ENCODE assay signal across 11 mouse cellular contexts in genomic region chr13:43300366-43300765, GRCm38 (mm10). TPM values are rescaled to one million over a fixed set of nuclear protein-coding genes. Genes with fewer than 3 reads are reported as not detected.
DNase-seq lines count a peak whose midpoint lies in the region; ATAC-seq and TF ChIP-seq lines count a peak whose summit lies in the region.
"Had no signal": no experiment of that assay in that cellular context is flagged by ENCODE, and none has a peak within 500 bp of the region (broad histone marks: within the 10 kb centered on the region; RNA-seq: fewer than 3 reads in every experiment).

No protein-coding gene starts in this region.

- no peaks in the 10 kb centered on the region for H3K36me3 ChIP-seq in heart, embryonic 15.5 days
- H3K36me3 ChIP-seq in liver, postnatal 0 days (replicated peaks; ENCODE audit: insufficient read depth, low read length) = 0 out of 2 replicates have a peak, but pooled peaks cover 3% of the 10 kb centered on the region
- H3K36me3 ChIP-seq: embryonic facial prominence, embryonic 12.5 days had no signal

- 59% methylated on average over 5 of the region's 5 CpGs for WGBS in heart, embryonic 15.5 days
- 53% methylated on average over 5 of the region's 5 CpGs for WGBS in liver, postnatal 0 days (ENCODE audit: insufficient replicate concordance)

- peak overlapping the region; percentile 15; the same call in 1 of the 2 replicates for H3K4me3 ChIP-seq in heart, embryonic 15.5 days
- H3K4me3 ChIP-seq in liver, postnatal 0 days (ENCODE audit: low read depth, low read length) = peak overlapping the region; percentile 76; the same call in 1 of the 2 replicates
- H3K4me3 ChIP-seq: embryonic facial prominence, embryonic 12.5 days had no signal

- no peaks in the 10 kb centered on the region for H3K9me3 ChIP-seq in heart, embryonic 15.5 days (replicated peaks)
- H3K9me3 ChIP-seq in liver, postnatal 0 days (ENCODE audit: low read length) = no peaks in the 10 kb centered on the region
- H3K9me3 ChIP-seq: embryonic facial prominence, embryonic 12.5 days had no signal

- H3K4me1 ChIP-seq in heart, embryonic 15.5 days (replicated peaks) = peaks cover 65% of the 10 kb centered on the region
- H3K4me1 ChIP-seq in liver, postnatal 0 days (ENCODE audit: insufficient read depth) = peaks cover 45% of the 10 kb centered on the region

- H3K27me3 ChIP-seq in heart, embryonic 15.5 days = 0 out of 2 replicates have a peak, but pooled peaks cover 3% of the 10 kb centered on the region
- peaks cover 5% of the 10 kb centered on the region for H3K27me3 ChIP-seq in liver, postnatal 0 days (ENCODE audit: insufficient read depth, low read length)

- H3K4me2 ChIP-seq in heart, embryonic 15.5 days = 0 out of 2 replicates have a peak overlapping the region, but pooled peaks have one; percentile 98
- peak overlapping the region; percentile 99 for H3K4me2 ChIP-seq in liver, postnatal 0 days (ENCODE audit: low read depth, low read length)

- peak; percentile 34 for DNase-seq in cerebellum, adult 11-12 months
- no peak for DNase-seq in heart, adult 18-20 months
- peak; percentile 45 for DNase-seq in ES-CJ7 (ENCODE audit: low read depth, low spot score)
- no peak for DNase-seq in liver, postnatal 0 days
- no peak for DNase-seq in layer of hippocampus, adult 9-10 months (ENCODE audit: low spot score)
- no peak for DNase-seq in spleen, adult 12 weeks (ENCODE audit: low spot score)

- no peak overlapping the region for H3K27ac ChIP-seq in heart, embryonic 15.5 days
- H3K27ac ChIP-seq in liver, postnatal 0 days (ENCODE audit: low read depth) = peak overlapping the region; percentile 41; the same call in 1 of the 2 replicates
- H3K27ac ChIP-seq: embryonic facial prominence, embryonic 12.5 days; kidney, postnatal 0 days; macrophage had no signal

- TF ChIP-seq EP300 in liver, postnatal 0 days (IDR thresholded peaks at IDR 0.05; ENCODE audit: low read depth) = no peak

- no peak for TF ChIP-seq CTCF in liver, postnatal 0 days (IDR thresholded peaks at IDR 0.05; ENCODE audit: low read depth)

- H3K9ac ChIP-seq in heart, embryonic 15.5 days = no peak overlapping the region
- no peak overlapping the region for H3K9ac ChIP-seq in liver, postnatal 0 days (replicated peaks)
- H3K9ac ChIP-seq: embryonic facial prominence, embryonic 12.5 days had no signal

- no peak for ATAC-seq in cerebellum, adult (ENCODE audit: insufficient number of reproducible peaks, low FRiP score, low TSS enrichment)
- no peak for ATAC-seq in heart, embryonic 15.5 days (replicated peaks; ENCODE audit: insufficient number of reproducible peaks, insufficient read depth, low FRiP score, low read depth)
- ATAC-seq in liver, postnatal 0 days = no peak

RNA-seq across cellular contexts. Expression of gene Gfod1, which starts 3.6 kb away (rescaled TPM):
- polyA plus RNA-seq in heart, embryonic 15.5 days (2015; fragmentation: Nextera tagmentation; extraction: Ambion mirVana) = 0.73 and 0.81 TPM in 2 replicates
- total RNA-seq in heart, adult 18-20 months (2021) = 10 to 100 TPM; 32.3 to 34.3 TPM
- polyA plus RNA-seq in liver, postnatal 0 days (2015; fragmentation: Nextera tagmentation; extraction: Ambion mirVana) = 0.58 and 0.81 TPM in 2 replicates

Comparison
In these comparisons a context has a peak if more than half of its experiments do, and no peak if none do; other contexts are left out.
1. DNase-seq: peak in cerebellum, adult 11-12 months (single experiment) and ES-CJ7 (single experiment); none in heart, adult 18-20 months (0 of 2), liver, postnatal 0 days (single experiment), layer of hippocampus, adult 9-10 months (single experiment) and spleen, adult 12 weeks (single experiment).